Mouse (Mus musculus): ENCODE data around the gene Cblb.

GRCm38 (mm10) chr16:51987085-51987620 lies 43.9 kb upstream of the Cblb start:
- no peak for TF ChIP-seq USF1 (IDR thresholded peaks at IDR 0.05; ENCODE audit: low read depth)
- TF ChIP-seq MAX (IDR thresholded peaks at IDR 0.05) = no peak
- no peak for TF ChIP-seq CTCF (IDR thresholded peaks at IDR 0.05; ENCODE audit: control insufficient read depth, insufficient read depth, insufficient read length)
- TF ChIP-seq MYOG (IDR thresholded peaks at IDR 0.05; ENCODE audit: control insufficient read depth, extremely low read depth, insufficient read length) = no peak
- TF ChIP-seq MYOD1 (IDR thresholded peaks at IDR 0.05; ENCODE audit: control insufficient read depth, insufficient read length, low read depth) = no peak
- TF ChIP-seq FOSL1 (IDR thresholded peaks at IDR 0.05; ENCODE audit: insufficient read depth, low read length, poor library complexity, severe bottlenecking) = no peak
- TF ChIP-seq CEBPB (IDR thresholded peaks at IDR 0.05; ENCODE audit: low read depth) = no peak
